ENCODE assay signal across 23 mouse cellular contexts in genomic region chr16:87625816-87626215, GRCm38 (mm10).
A peak's percentile ranks its signal among the peaks of the same experiment; 100 is the strongest.
DNase-seq lines count a peak whose midpoint lies in the region; ATAC-seq and TF ChIP-seq lines count a peak whose summit lies in the region.
"Had no signal": no experiment of that assay in that cellular context is flagged by ENCODE, and none has a peak within 500 bp of the region (broad histone marks: within the 10 kb centered on the region; RNA-seq: fewer than 3 reads in every experiment).

No protein-coding gene starts in this region.

- H3K9ac ChIP-seq in intestine, postnatal 0 days (ENCODE audit: low read depth, low read length): no peak overlapping the region
- H3K9ac ChIP-seq in intestine, embryonic 16.5 days (ENCODE audit: low read depth, low read length): no peak overlapping the region
- H3K9ac ChIP-seq in stomach, embryonic 16.5 days (ENCODE audit: low read length): no peak overlapping the region
- no peak overlapping the region for H3K9ac ChIP-seq in stomach, postnatal 0 days (ENCODE audit: low read length)
- H3K9ac ChIP-seq: embryonic facial prominence, embryonic 13.5 days; forebrain, embryonic 12.5 days; forebrain, postnatal 0 days; heart, embryonic 13.5 days; hindbrain, embryonic 15.5 days had no signal

- no peak for TF ChIP-seq POLR2A in bone marrow macrophage, adult 2 months (IDR thresholded peaks at IDR 0.05; ENCODE audit: borderline replicate concordance, low read depth, low read length)

- H3K27ac ChIP-seq in intestine, postnatal 0 days (ENCODE audit: low read depth, low read length): no peak overlapping the region
- no peak overlapping the region for H3K27ac ChIP-seq in intestine, embryonic 16.5 days (ENCODE audit: low read length)
- H3K27ac ChIP-seq in stomach, embryonic 16.5 days (ENCODE audit: low read length): peak overlapping the region; percentile 25; the same call in 1 of the 2 replicates
- no peak overlapping the region for H3K27ac ChIP-seq in stomach, postnatal 0 days (replicated peaks)
- H3K27ac ChIP-seq in bone marrow macrophage, adult 2 months (ENCODE audit: insufficient read depth, low read depth, low read length): peak overlapping the region; percentile 83
- H3K27ac ChIP-seq: embryonic facial prominence, embryonic 13.5 days; forebrain, embryonic 12.5 days; heart, adult 2 months; heart, embryonic 13.5 days; hindbrain, embryonic 15.5 days had no signal

- no peak for TF ChIP-seq EP300 in stomach, postnatal 0 days (optimal IDR thresholded peaks at IDR 0.05)

- ATAC-seq in intestine, postnatal 0 days: 0 out of 2 replicates have a peak, but pooled peaks have one; percentile 31
- ATAC-seq in intestine, embryonic 16.5 days: no peak
- no peak for ATAC-seq in stomach, embryonic 16.5 days (ENCODE audit: insufficient read depth, low FRiP score)
- ATAC-seq in stomach, postnatal 0 days (ENCODE audit: low FRiP score, low TSS enrichment): no peak
- ATAC-seq in monocyte, adult 5-6 weeks (replicated peaks; ENCODE audit: insufficient number of reproducible peaks, low FRiP score, low TSS enrichment, poor library complexity, severe bottlenecking): peak; percentile 23; the same call in 1 of the 2 replicates
- ATAC-seq: activated CD4-positive, CD25-positive, alpha-beta regulatory T cell, adult 4 months; forebrain, postnatal 0 days; inflammation-experienced regulatory T-cells, adult 6 months had no signal

- H3K4me3 ChIP-seq in intestine, postnatal 0 days (ENCODE audit: low read depth, low read length): no peak overlapping the region
- no peak overlapping the region for H3K4me3 ChIP-seq in intestine, embryonic 16.5 days (ENCODE audit: low read length)
- H3K4me3 ChIP-seq in stomach, embryonic 16.5 days (replicated peaks; ENCODE audit: low read length): no peak overlapping the region
- no peak overlapping the region for H3K4me3 ChIP-seq in stomach, postnatal 0 days (ENCODE audit: low read depth, low read length)
- H3K4me3 ChIP-seq in bone marrow macrophage, adult 2 months (ENCODE audit: insufficient read depth, low read length): no peak overlapping the region
- H3K4me3 ChIP-seq: embryonic facial prominence, embryonic 13.5 days; forebrain, embryonic 12.5 days; heart, adult 2 months; heart, embryonic 13.5 days; hindbrain, embryonic 15.5 days had no signal

- 93% methylated on average over 8 of the region's 8 CpGs for WGBS in intestine, postnatal 0 days
- 97% methylated on average over 8 of the region's 8 CpGs for WGBS in intestine, embryonic 16.5 days
- 95% methylated on average over 8 of the region's 8 CpGs for WGBS in stomach, embryonic 16.5 days
- 98% methylated on average over 8 of the region's 8 CpGs for WGBS in stomach, postnatal 0 days

- no peak overlapping the region for H3K4me2 ChIP-seq in intestine, postnatal 0 days (replicated peaks; ENCODE audit: low read depth)
- no peak overlapping the region for H3K4me2 ChIP-seq in intestine, embryonic 16.5 days (ENCODE audit: low read depth, low read length)
- no peak overlapping the region for H3K4me2 ChIP-seq in stomach, embryonic 16.5 days (ENCODE audit: low read depth, low read length)
- no peak overlapping the region for H3K4me2 ChIP-seq in stomach, postnatal 0 days (replicated peaks; ENCODE audit: low read depth)
- H3K4me2 ChIP-seq: embryonic facial prominence, embryonic 13.5 days; forebrain, embryonic 12.5 days; heart, embryonic 13.5 days; hindbrain, embryonic 15.5 days had no signal

- H3K4me1 ChIP-seq in intestine, postnatal 0 days (replicated peaks; ENCODE audit: control insufficient read depth, insufficient read depth, low read length): no peaks in the 10 kb centered on the region
- no peaks in the 10 kb centered on the region for H3K4me1 ChIP-seq in intestine, embryonic 16.5 days (ENCODE audit: control insufficient read depth, insufficient read depth, low read length)
- H3K4me1 ChIP-seq in stomach, embryonic 16.5 days (ENCODE audit: control insufficient read depth, insufficient read depth, low read length): no peaks in the 10 kb centered on the region
- H3K4me1 ChIP-seq in stomach, postnatal 0 days (replicated peaks; ENCODE audit: control insufficient read depth, insufficient read depth): no peaks in the 10 kb centered on the region
- peaks cover 16% of the 10 kb centered on the region for H3K4me1 ChIP-seq in bone marrow macrophage, adult 2 months (ENCODE audit: control insufficient read depth, insufficient read depth, low read length)
- H3K4me1 ChIP-seq: embryonic facial prominence, embryonic 13.5 days; forebrain, embryonic 12.5 days; heart, embryonic 13.5 days; hindbrain, embryonic 15.5 days had no signal

- TF ChIP-seq CTCF in intestine, postnatal 0 days (IDR thresholded peaks at IDR 0.05; ENCODE audit: low read depth): no peak
- no peak for TF ChIP-seq CTCF in stomach, postnatal 0 days (IDR thresholded peaks at IDR 0.05; ENCODE audit: low read depth)
- TF ChIP-seq CTCF in bone marrow macrophage, adult 2 months (IDR thresholded peaks at IDR 0.05; ENCODE audit: low read depth, low read length): no peak

- H3K36me3 ChIP-seq in intestine, postnatal 0 days (ENCODE audit: control insufficient read depth, insufficient read depth): no peaks in the 10 kb centered on the region
- H3K36me3 ChIP-seq in intestine, embryonic 16.5 days (ENCODE audit: control insufficient read depth, insufficient read depth, low read length): no peaks in the 10 kb centered on the region; the same call in 1 of the 2 replicates
- no peaks in the 10 kb centered on the region for H3K36me3 ChIP-seq in stomach, embryonic 16.5 days (ENCODE audit: control insufficient read depth, insufficient read depth, low read length)
- no peaks in the 10 kb centered on the region for H3K36me3 ChIP-seq in stomach, postnatal 0 days (ENCODE audit: control insufficient read depth, insufficient read depth, low read length)
- H3K36me3 ChIP-seq: embryonic facial prominence, embryonic 13.5 days; forebrain, embryonic 12.5 days; G1E; hindbrain, embryonic 15.5 days had no signal

- DNase-seq in stomach, postnatal 0 days (ENCODE audit: low spot score): no peak
- DNase-seq in gastrocnemius, postnatal 10 days: no peak
- DNase-seq in gastrocnemius, postnatal 25 days: no peak
- DNase-seq: cerebellum, adult 11-12 months; cerebellum, adult 9-10 months; cerebellum, postnatal 25 days; forebrain, postnatal 0 days; gastrocnemius, postnatal 36 days; kidney, adult 18-20 months had no signal

- no peaks in the 10 kb centered on the region for H3K27me3 ChIP-seq in intestine, postnatal 0 days (replicated peaks; ENCODE audit: control insufficient read depth, insufficient read depth, low read length)
- no peaks in the 10 kb centered on the region for H3K27me3 ChIP-seq in intestine, embryonic 16.5 days (replicated peaks; ENCODE audit: control insufficient read depth, insufficient read depth, low read length)
- no peaks in the 10 kb centered on the region for H3K27me3 ChIP-seq in stomach, embryonic 16.5 days (ENCODE audit: control insufficient read depth, insufficient read depth, low read length)
- H3K27me3 ChIP-seq in stomach, postnatal 0 days (ENCODE audit: control insufficient read depth, insufficient read depth, low read length): no peaks in the 10 kb centered on the region
- H3K27me3 ChIP-seq: CH12.LX; embryonic facial prominence, embryonic 13.5 days; forebrain, embryonic 12.5 days; heart, embryonic 13.5 days; hindbrain, embryonic 15.5 days had no signal

- peaks cover 7% of the 10 kb centered on the region for H3K9me3 ChIP-seq in intestine, postnatal 0 days (ENCODE audit: control insufficient read depth)
- peaks cover 10% of the 10 kb centered on the region for H3K9me3 ChIP-seq in intestine, embryonic 16.5 days (ENCODE audit: control insufficient read depth, low read length)
- H3K9me3 ChIP-seq in stomach, embryonic 16.5 days (replicated peaks; ENCODE audit: control insufficient read depth, low read length): peaks cover 7% of the 10 kb centered on the region; the same call in 1 of the 2 replicates
- peaks cover 5% of the 10 kb centered on the region; the same call in 1 of the 2 replicates for H3K9me3 ChIP-seq in stomach, postnatal 0 days (ENCODE audit: control insufficient read depth, low read length)

Comparison
In these comparisons a context has a peak if more than half of its experiments do, and no peak if none do; other contexts are left out.
1. ATAC-seq: peak in intestine, postnatal 0 days (single experiment) and monocyte, adult 5-6 weeks (single experiment); none in intestine, embryonic 16.5 days (single experiment), stomach, embryonic 16.5 days (single experiment) and stomach, postnatal 0 days (single experiment).
2. H3K27ac ChIP-seq: peak in stomach, embryonic 16.5 days (single experiment) and bone marrow macrophage, adult 2 months (single experiment); none in intestine, postnatal 0 days (single experiment), intestine, embryonic 16.5 days (single experiment) and stomach, postnatal 0 days (single experiment).